Mouse (Mus musculus) hindbrain, embryonic 10.5 days (tissue): ENCODE results near the gene Scgb1b24. TPM values are rescaled to one million over a fixed set of nuclear protein-coding genes. Genes with fewer than 3 reads are reported as not detected.

Source experiments
- DNase-seq: peaks from one replicate; pipeline ENCODE4 v3.0.0-alpha.2; 2017; ENCODE audit warnings: low spot score
- H3K27ac ChIP-seq: fragments of 300-500 bp; sonication (generic); 2 replicates; pipeline ENCODE4 v1.5.1; 2016; ENCODE audit warnings: mild to moderate bottlenecking, moderate library complexity
- H3K27me3 ChIP-seq: fragments of 300-500 bp; sonication (generic); 2 replicates; pipeline ENCODE4 v1.6.1; 2016; ENCODE audit warnings: mild to moderate bottlenecking; ENCODE audit not compliant: poor library complexity, insufficient read depth, severe bottlenecking
- H3K36me3 ChIP-seq: fragments of 300-500 bp; sonication (generic); 2 replicates; pipeline ENCODE4 v1.6.1; 2016; ENCODE audit warnings: mild to moderate bottlenecking, moderate library complexity
- H3K4me1 ChIP-seq: fragments of 300-500 bp; sonication (generic); replicated peaks from 2 replicates; pipeline ENCODE4 v1.6.1; 2016; ENCODE audit warnings: mild to moderate bottlenecking
- H3K4me3 ChIP-seq: fragments of 300-500 bp; sonication (generic); 2 replicates; pipeline ENCODE4 v1.5.1; 2016; ENCODE audit warnings: mild to moderate bottlenecking, moderate library complexity
- H3K9me3 ChIP-seq: fragments of 300-500 bp; sonication (generic); 2 replicates; pipeline ENCODE4 v1.6.1; 2016; ENCODE audit warnings: mild to moderate bottlenecking, moderate library complexity
- WGBS: fragments of 180-500 bp; shearing (Covaris S2); methylation state at CpG from one replicate; pipeline ENCODE4 v1.1.7; 2016; 5-methylcytosine and 5-hydroxymethylcytosine counted together
- polyA plus RNA-seq: library from polyadenylated mRNA; unstranded; fragments of >200 nt; fragmentation: Nextera tagmentation; extraction: Ambion mirVana; gene quantifications from 2 replicates; pipeline ENCODE4 v1.2.1, GENCODE M21; 2016

Scgb1b24 gene
- polyA plus RNA-seq = not detected in 2 replicates

DNA sequence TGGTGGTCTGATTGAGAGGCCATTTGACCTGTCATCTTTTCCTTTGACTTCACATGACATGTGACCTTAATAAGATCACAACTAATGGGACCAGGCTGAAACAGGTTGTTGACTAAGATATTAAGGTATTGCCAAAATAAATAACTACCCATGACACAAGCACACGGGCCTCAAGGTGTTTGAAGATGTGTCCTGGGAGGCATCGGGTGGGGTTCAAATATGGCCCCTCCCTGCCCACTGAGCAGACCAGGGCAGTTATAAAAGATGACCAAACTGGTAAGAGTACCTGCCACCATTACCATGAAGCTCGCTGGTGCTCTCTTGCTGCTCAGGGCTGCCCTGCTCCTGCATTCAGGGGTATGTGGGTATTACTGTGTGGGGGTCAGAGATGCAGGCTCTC, at the start of gene Scgb1b24:
Gene Scgb1b24 (plus strand): TSS at position 301 of the 400 bp plus-strand sequence.
- DNase-seq = no peak
- H3K27ac ChIP-seq = no peak within 1 kb of the TSS
- WGBS = 82% methylated on average over 3 of the region's 3 CpGs
- no peaks in the 10 kb centered on the region for H3K4me1 ChIP-seq
- H3K36me3 ChIP-seq = no peaks in the 10 kb centered on the region
- H3K27me3 ChIP-seq = no peaks in the 10 kb centered on the region
- no peak within 1 kb of the TSS for H3K4me3 ChIP-seq
- H3K9me3 ChIP-seq = peaks cover 90% of the 10 kb centered on the region

DNA sequence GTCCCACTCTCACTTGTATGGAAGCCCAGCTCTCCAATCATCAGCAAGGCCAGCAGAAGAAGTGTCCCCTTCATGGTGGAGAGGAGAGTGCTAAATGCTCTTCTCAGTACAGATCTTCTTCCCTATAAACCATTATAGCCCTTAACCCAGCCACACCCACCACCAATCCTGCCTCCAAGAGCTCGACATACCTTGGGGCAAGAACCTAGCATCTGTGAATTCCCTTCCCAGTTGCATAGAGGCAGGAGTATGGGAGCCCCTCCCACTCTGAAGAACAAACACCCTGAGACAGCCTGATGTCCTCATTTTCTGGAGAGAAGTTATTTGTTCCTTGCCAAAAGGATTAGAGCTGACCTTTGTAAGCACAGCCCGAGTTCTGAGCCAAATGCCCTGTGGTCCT, 4.4 kb upstream of the Scgb1b24 start, which contains the start of gene Scgb2b24:
Gene Scgb2b24 (minus strand): TSS at position 101 of the 400 bp plus-strand sequence.
- 79% methylated on average over 2 of the region's 2 CpGs for WGBS
- H3K27me3 ChIP-seq = no peaks in the 10 kb centered on the region
- H3K27ac ChIP-seq = no peak within 1 kb of the TSS
- H3K36me3 ChIP-seq = no peaks in the 10 kb centered on the region
- peaks cover 98% of the 10 kb centered on the region for H3K9me3 ChIP-seq
- H3K4me3 ChIP-seq = no peak within 1 kb of the TSS
- no peak for DNase-seq
- H3K4me1 ChIP-seq = no peaks in the 10 kb centered on the region

Other genes starting within 250 kb of the Scgb1b24 start
- not detected in 2 replicates for gene Scgb2b21, start 223.3 kb upstream of the Scgb1b24 start, polyA plus RNA-seq
- gene Scgb2b24, start 4.5 kb upstream of the Scgb1b24 start, polyA plus RNA-seq = not detected in 2 replicates
- gene Scgb2b26, start 201.2 kb downstream of the Scgb1b24 start, polyA plus RNA-seq = not detected in 2 replicates